Mouse (Mus musculus): ENCODE results near the gene Mbl2.

DNA sequence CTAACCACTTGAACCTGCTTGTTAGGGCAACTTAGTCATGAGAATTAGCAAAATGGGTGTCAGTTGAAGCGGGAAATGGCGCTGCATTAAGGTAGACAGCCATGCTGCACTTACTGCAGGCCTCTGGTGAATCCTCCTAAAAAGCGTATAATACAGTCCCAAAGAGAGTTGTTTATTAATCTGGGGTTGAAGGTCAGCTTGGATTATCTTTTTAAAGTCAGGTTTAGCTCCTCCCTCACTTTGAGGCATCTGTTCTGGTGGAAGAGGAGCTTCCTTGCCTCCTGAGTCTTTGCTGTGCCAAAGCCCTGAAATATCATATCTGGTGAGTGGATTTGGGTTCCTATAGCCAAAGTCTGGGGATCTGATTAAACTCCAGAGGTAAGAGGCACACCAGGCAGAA lies at the start of gene Mbl2:
- no peak for TF ChIP-seq CTCF (IDR thresholded peaks at IDR 0.05; ENCODE audit: low read depth, low read length)
- TF ChIP-seq POLR2A (IDR thresholded peaks at IDR 0.05; ENCODE audit: extremely low read depth, insufficient read depth, low read length) = peak; percentile 32; the same call in 1 of the 2 replicates
